Mouse (Mus musculus) G1E (cell line): ENCODE measurements around the gene Casq1.

ENCODE experiments used
- CTCF ChIP-seq: IDR thresholded peaks from 2 replicates; pipeline ENCODE4 v1.5.1; 2012; ENCODE audit warnings: low read depth, low read length, inconsistent platforms, mixed read lengths
- GATA1 ChIP-seq: IDR thresholded peaks from 2 replicates; pipeline ENCODE4 v1.6.1; 2012; ENCODE audit warnings: borderline replicate concordance, low read length, inconsistent platforms, mixed read lengths
- TAL1 ChIP-seq: conservative IDR thresholded peaks from 2 replicates; pipeline ENCODE4 v1.6.1; 2012; ENCODE audit warnings: low read depth, low read length, inconsistent platforms, mixed read lengths

DNA sequence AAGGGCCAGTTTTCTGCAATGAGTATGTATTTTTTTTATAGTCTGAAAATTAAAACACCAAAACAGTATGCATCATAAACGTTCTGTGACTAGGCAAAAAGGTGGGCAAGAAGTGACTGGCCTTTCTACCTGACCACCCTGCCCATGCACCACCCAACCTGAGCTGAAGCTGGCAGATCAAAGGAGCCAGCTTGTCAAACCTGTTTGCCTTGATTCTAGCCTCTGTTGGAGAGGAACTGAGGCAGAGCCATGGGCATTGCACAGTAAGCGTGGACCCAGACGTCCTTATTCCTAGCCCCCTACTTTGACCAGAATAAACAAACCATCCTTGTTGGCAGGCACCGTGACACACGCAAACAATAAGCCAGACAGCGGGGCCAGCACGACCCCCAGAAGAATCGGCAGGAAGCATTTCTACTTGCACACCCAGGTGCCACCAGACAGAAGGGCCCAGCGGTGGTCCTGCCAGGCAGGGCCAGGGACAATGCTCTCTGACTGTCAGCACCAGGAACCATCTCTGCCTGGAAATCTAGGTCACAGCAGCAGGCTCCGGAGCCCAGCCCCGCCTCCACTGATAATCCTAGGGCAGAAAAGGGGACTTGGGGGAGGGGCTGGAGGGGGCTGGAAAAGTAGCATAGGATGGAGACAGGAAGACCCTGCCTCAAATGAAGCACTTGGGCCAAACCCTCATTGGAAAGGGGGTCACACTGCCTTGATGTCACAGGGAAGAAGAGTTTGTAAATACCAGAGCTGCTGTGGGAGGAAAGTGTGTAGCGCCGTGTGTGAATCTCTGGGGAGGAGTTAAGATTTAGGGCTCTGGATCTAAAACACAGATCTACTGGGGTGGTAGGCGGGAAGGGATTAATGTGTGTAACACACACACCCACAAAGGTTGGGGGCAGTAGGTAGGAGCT, 17.4 kb downstream of the Casq1 start:
- TF ChIP-seq CTCF (no peak), TAL1 (no peak), GATA1 (no peak)
